Mouse (Mus musculus) left cerebral cortex, postnatal 4 days (tissue): ENCODE data around the gene Syce3. TPM values are rescaled to one million over a fixed set of nuclear protein-coding genes. Genes with fewer than 3 reads are reported as not detected.

ENCODE experiments used
- DNase-seq: peaks from one replicate; pipeline ENCODE4 v3.0.0-alpha.2; 2022
- intact Hi-C: fragments of 180-260 bp; cut with DNase I; formaldehyde crosslinking; loops from one replicate; pipeline ENCODE4 v1.15.1; 2025
- total RNA-seq, 2 experiments: library from RNA; stranded (reverse); gene quantifications; 2 replicates each; pipeline ENCODE4 v1.2.3; 2021

Syce3 gene
- total RNA-seq, 2 experiments from 2014 or later: not detected

DNA sequence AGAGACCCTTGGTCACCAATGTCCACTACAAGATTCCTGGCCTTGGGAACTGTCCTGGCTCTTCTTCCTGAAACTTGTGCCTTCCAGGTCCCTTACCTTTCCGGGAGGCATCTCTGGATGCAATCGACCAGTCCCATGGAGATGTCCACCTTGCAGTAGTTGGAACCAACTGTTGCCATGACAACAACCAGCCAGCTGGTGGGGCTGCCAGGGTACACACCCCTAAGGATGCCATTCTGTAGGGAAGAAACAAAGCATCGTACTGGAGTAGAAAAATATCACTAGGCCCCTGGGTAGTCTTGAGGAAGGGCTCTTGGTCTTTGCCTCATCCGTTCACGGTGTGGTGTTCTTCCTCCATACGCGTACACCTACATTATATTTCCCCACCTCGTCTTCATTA is 14.3 kb upstream of the Syce3 start:
- no peak for DNase-seq
- intact Hi-C loops: no loop called here

DNA sequence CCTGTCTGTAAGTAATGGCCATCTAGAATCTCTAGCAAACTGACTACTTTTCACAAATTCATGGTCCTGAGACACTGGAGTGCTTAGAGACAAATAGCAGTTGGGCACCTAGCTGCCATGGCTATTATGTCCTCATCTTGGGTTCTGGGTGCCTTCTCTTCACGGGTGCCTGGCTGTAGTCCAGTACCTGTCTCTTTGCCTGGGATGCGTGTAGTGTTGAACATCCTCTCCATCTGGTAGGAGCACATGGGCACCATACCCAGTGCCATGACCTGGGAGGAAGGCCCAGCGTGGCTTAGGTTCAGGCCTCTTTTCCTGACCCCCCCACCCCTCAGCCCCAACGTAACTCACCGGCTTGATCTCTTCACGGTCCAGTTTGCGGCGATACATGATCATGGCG is 11.6 kb upstream of the Syce3 start:
- intact Hi-C loops: no loop called here
- DNase-seq: no peak

DNA sequence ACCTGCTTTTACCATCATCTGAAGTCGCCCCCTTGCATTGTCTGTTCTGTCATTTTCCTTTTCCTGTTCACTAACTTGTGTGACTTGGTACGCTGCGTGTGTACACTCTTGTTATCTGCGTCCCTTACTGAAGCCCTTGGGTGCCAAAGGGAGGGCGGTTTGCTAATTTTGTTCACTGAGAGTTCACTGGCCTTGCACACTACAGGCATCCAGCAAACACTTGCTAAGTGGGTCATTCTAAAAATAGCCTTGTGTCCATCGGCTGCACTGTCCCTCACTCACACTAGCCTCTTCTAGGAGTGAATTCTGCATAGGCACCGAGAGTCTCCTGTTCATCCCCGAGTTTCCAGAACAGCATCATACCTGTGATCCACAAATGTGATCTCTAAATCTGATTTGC is 5.0 kb upstream of the Syce3 start:
- intact Hi-C loops: no loop called here
- no peak for DNase-seq

DNA sequence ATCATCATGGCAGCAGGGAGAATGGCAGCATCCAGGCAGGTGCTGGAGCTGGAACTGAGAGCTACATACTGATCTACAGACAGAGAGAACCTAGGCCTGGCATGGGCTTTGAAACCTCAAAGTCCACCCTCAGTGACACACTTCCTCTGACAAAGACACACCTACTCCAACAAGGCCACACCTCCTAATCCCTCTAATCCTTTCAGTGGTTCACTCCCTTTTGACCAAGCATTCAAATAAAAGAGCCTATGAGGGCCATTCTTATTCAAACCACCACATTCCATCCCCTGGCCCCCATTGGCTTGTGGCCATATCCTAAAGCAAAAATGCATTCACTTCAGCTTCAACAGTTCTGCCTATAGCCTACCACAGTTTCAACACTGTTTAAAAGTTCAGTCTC is 3.6 kb downstream of the Syce3 start:
- intact Hi-C loops: no loop called here

GRCm38 (mm10) chr15:89404831-89405623 is 5.3 kb downstream of the Syce3 start:
- intact Hi-C loops: no loop called here
- no peak for DNase-seq

More for the DNA sequence above, 3.6 kb downstream of the Syce3 start:
- no peak for DNase-seq

DNA sequence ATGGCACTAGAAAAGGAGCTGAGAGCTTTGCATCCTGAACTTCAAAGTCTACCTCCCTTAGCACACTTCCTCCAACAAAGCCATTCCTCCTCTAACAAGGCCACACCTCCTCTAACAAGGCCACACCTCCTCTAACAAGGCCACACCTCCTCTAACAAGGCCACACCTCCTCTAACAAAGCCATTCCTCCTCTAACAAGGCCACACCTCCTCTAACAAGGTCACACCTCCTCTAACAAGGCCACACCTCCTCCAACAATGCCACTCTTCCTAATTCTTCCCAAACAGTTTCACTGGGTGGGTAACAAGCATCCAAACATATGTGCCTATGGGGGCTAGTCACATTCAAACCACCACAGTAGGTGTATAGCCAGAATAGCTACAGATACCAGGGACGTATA is 7.8 kb downstream of the Syce3 start:
- DNase-seq: no peak
- intact Hi-C loops: no loop called here

DNA sequence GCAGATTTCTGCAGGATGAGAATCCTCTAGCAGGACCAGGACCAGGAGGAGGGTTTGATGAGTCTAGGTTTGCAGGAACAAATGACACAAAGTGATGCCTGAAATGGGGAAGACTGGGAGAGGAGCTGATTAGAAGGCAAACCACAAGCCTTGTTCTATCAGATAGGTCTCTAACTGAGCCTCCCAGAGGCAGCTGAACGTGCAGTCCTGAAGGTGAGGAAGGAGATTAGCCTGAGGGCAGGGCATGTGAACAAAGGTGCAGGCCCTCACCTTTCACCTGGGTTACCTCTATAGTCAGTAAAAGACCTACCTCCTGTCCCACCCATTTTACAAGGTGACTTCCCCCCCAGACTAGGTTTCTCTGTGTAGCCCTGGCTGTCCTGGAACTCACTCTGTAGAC is 10.6 kb downstream of the Syce3 start:
- no peak for DNase-seq
- intact Hi-C loops: no loop called here

- intact Hi-C loops: no loop called here
- DNase-seq: peak; percentile 46
Observed at GRCm38 (mm10) chr15:89398146-89398545, 12.2 kb downstream of the Syce3 start.

GRCm38 (mm10) chr15:89396883-89397282 is 13.4 kb downstream of the Syce3 start:
- intact Hi-C loops: no loop called here
- DNase-seq: no peak

- intact Hi-C loops: no loop called here
- no peak for DNase-seq
Observed at GRCm38 (mm10) chr15:89390081-89390480, 20.2 kb downstream of the Syce3 start.

DNA sequence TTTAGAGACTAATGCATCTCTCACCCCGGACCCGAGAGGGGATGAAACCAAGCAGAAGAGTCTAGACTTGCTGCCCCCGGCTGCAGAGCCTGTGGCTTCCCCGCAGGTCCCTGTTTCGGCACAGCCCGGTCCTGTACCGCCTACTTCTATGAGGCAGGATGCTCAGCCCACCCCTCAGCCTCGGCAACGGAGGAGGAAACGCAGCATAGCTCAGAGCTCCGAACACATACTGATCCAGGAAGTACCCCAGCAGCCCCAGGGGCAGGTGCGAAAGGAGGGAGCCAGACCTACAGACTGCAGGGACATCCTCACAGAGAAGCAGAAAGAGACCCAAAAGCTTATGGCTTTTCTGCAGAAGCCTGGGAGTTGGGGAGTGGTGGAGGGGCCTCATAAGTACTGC is 23.2 kb downstream of the Syce3 start:
- intact Hi-C loops: no loop called here
- no peak for DNase-seq

DNA sequence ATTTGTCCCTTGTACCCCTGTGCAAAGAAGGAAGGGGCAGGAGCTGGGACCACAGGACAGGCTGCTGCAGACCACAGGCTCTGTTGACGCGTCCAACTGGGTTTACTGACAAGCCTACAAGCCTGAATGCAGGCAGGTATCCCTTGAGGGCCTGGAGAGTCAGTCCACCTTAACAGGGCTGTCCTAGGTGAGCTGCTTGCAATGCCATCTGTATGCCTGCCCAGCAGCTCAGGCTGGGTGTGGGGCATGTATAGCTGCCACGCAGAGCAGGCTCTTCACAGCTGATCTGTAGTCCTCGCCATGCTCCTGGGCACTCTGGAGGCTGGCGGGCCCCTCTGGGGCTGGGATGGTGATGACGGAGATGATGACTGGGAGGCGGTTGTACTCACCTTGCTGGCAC is 25.7 kb downstream of the Syce3 start, which contains the start of gene Klhdc7b:
Gene Klhdc7b, plus strand, starts transcription at position 301 of the 400 bp plus-strand sequence.
- DNase-seq: no peak
- intact Hi-C loops: no loop called here

DNA sequence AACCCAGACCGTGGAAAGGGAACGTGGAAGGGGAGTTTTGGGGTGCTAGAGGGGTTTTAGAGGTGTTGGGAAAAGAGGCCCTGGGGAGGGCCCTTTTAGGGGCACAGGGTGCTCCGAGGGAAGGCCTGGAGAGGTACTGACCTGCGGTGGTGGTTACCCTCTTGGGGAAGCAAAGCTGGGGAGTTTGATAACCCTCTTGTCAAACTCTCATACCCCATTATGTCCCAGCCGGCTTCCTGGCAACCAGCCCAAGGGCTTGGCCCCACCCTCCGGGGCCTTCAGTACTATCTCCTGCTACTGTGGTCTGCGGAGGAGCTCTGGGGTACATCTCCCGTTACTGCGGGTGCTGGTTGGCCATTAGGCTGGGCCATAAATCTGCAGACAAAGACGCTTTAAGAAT is 30.9 kb downstream of the Syce3 start:
- intact Hi-C loops: no loop called here

DNA sequence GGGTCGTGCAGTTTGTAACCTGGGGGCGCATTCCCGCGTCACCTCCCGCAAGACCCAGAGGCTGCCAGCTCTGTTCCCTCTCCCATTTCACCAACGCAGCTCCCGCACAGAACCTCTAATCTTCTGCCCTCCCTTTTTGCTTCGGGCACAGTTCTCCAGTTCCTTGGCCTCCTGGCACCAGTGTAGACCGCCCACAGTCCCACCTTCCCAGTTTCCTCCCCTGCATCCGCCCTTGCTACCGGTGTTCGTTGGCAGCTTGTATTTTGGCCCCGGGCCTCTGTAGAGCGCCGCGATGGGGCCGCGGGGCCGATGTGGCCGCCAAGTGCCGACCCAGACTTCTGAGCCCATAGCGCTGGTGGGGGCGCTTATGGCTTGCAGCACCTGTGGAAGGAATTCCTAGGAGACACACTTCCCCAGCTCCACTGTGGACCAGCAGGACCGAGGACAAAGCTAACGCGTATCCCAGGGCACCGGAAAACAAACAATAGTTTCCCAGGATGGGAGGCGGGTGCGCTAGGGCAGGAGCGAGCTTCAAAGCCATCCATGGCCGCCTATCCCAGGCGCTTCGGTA is 31.4 kb downstream of the Syce3 start, which contains the start of gene Odf3b:
Gene Odf3b, minus strand, starts transcription at position 452 of the 571 bp plus-strand sequence.
- no peak for DNase-seq
- intact Hi-C loops: no loop called here

More for the DNA sequence above, 30.9 kb downstream of the Syce3 start:
- DNase-seq: peak; percentile 53

DNA sequence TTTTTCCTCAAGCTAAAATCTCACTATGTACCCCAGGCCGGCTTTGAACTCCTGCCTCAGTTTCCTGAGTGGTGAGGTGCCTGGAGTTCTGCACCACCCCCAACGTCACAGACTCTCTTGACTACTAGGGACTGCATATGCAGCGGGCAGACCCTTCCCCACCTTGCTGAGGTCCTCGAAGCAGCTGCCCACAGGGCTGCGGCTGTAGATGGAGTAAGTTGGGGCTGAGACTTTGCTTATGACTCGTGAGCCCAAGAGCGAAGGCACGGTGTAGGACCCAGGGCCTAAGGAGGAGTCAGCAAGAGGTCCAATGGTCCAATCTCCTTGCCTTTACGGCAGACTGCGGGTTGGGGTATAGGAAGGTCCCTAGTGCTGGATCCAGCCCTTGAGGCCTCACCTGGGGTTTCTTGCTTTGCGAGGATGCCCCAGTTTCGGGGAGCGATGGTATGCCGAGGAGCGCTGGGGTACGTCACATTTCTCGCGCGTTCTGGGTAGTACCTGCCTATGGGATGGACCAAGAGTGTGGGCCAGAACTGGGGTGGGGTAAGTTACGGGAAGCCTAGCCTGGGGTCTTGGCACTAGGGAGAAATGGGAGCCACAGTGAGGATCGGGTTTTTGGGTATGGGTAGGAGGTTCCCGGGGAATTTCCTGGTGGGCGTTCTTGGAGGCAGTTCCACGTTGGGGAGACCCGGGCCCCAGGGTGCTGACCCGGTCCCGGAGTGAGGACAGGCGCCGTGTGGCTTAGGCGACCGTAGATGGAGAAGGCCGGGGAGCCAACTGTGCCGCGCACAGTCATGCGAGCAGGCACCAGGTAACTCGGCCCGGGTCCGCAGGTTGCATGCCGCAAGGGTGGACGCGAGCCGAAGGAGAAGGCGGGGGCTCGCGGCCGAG is 32.1 kb downstream of the Syce3 start:
- intact Hi-C loops: no loop called here
- no peak for DNase-seq

- intact Hi-C loops: no loop called here
- DNase-seq: no peak
Observed at GRCm38 (mm10) chr15:89377362-89377761, 32.9 kb downstream of the Syce3 start.

GRCm38 (mm10) chr15:89376957-89377356 is 33.3 kb downstream of the Syce3 start, which contains the start of gene Tymp:
Gene Tymp (minus strand): TSS chr15:89377039.
- intact Hi-C loops: no loop called here

GRCm38 (mm10) chr15:89376040-89376439 is 34.3 kb downstream of the Syce3 start:
- intact Hi-C loops: no loop called here
- no peak for DNase-seq

More at GRCm38 (mm10) chr15:89376957-89377356, 33.3 kb downstream of the Syce3 start, which contains the start of gene Tymp:
- no peak for DNase-seq

- DNase-seq: no peak
- intact Hi-C loops: no loop called here
Observed at GRCm38 (mm10) chr15:89374801-89375534, 35.3 kb downstream of the Syce3 start.

DNA sequence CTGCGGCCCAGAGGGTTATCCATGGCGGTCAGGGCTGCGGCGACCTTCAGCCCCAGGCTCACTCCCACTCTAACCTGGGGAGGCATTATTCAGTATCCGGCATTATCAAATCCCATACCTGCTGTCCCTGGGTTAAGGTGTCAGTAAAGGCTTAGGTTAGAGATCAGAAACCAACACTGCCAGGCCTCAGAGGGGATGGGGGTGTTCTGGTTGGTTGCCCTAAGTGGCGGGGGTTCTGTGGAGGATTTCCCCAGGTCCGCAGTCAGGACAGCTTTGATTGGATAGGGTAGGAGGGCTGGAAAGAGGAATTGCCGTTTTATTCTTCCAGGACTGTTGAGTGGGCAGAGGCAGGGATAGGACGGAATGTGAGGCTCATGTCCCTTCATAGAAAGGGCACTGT is 36.0 kb downstream of the Syce3 start:
- no peak for DNase-seq
- intact Hi-C loops: no loop called here
